Mouse (Mus musculus) embryonic facial prominence, embryonic 12.5 days (tissue): ENCODE measurements around the gene Pik3c2a. TPM values are rescaled to one million over a fixed set of nuclear protein-coding genes. Genes with fewer than 3 reads are reported as not detected.

ENCODE experiments used
- ATAC-seq: fragments of 200-750 bp; cut with Nextera tagmentation; 2 replicates; pipeline ENCODE4 v1.8.0; 2017; ENCODE audit not compliant: insufficient number of reproducible peaks, insufficient read depth, low FRiP score, low TSS enrichment
- H3K27ac ChIP-seq: fragments of 300-500 bp; sonication (generic); 2 replicates; pipeline ENCODE4 v1.5.1; 2016; ENCODE audit warnings: mild to moderate bottlenecking
- H3K27me3 ChIP-seq: fragments of 300-500 bp; sonication (generic); 2 replicates; pipeline ENCODE4 v1.6.1; 2016; ENCODE audit warnings: mild to moderate bottlenecking, moderate library complexity
- H3K36me3 ChIP-seq: fragments of 300-500 bp; sonication (generic); 2 replicates; pipeline ENCODE4 v1.6.1; 2016; ENCODE audit warnings: mild to moderate bottlenecking
- H3K4me1 ChIP-seq: fragments of 300-500 bp; sonication (generic); 2 replicates; pipeline ENCODE4 v1.6.1; 2016
- H3K4me2 ChIP-seq: fragments of 300-500 bp; sonication (generic); replicated peaks from 2 replicates; pipeline ENCODE4 v1.6.1; 2016; ENCODE audit warnings: mild to moderate bottlenecking, moderate library complexity
- H3K4me3 ChIP-seq: fragments of 300-500 bp; sonication (generic); 2 replicates; pipeline ENCODE4 v1.5.1; 2016; ENCODE audit warnings: mild to moderate bottlenecking
- H3K9ac ChIP-seq: fragments of 300-500 bp; sonication (generic); 2 replicates; pipeline ENCODE4 v1.6.1; 2016; ENCODE audit warnings: mild to moderate bottlenecking, moderate library complexity
- H3K9me3 ChIP-seq: fragments of 300-500 bp; sonication (generic); 2 replicates; pipeline ENCODE4 v1.6.1; 2016; ENCODE audit warnings: mild to moderate bottlenecking, moderate library complexity
- WGBS: fragments of 180-500 bp; shearing (Covaris S2); methylation state at CpG from one replicate; pipeline ENCODE4 v1.1.7; 2016; 5-methylcytosine and 5-hydroxymethylcytosine counted together
- polyA plus RNA-seq: library from polyadenylated mRNA; unstranded; fragments of >200 nt; fragmentation: Nextera tagmentation; extraction: Ambion mirVana; gene quantifications from 2 replicates; pipeline ENCODE4 v1.2.1, GENCODE M21; 2016

Gene Pik3c2a
- polyA plus RNA-seq, 1 experiment from 2014 or later: 35.4 TPM

DNA sequence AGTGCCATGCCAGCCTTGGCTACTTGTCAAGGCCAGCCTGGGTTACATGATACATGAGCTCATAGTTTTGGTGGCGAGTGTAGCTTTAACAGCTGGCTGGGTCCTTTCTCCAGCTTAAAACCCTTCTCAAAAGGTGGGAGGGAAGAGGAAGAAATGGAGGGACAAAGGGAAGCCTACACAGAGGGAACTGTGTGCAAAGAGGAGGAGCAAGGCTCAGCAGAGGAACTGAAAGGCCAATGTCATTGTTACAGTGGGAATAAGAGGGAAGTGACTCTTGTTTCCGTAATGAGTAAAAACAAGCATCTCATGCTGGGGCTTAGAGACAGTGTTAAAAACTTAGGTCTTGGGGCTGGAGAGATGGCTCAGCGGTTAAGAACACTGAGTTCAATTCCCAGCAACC lies 3.4 kb upstream of the Pik3c2a start:
- no peak overlapping the region for H3K27ac ChIP-seq
- H3K27me3 ChIP-seq: no peaks in the 10 kb centered on the region
- H3K36me3 ChIP-seq: no peaks in the 10 kb centered on the region
- WGBS: 80% methylated on average over 3 of the region's 3 CpGs
- no peak overlapping the region for H3K9ac ChIP-seq
- no peaks in the 10 kb centered on the region for H3K9me3 ChIP-seq
- H3K4me1 ChIP-seq: peaks cover 13% of the 10 kb centered on the region
- H3K4me2 ChIP-seq: no peak overlapping the region
- ATAC-seq: no peak
- no peak overlapping the region for H3K4me3 ChIP-seq

GRCm38 (mm10) chr7:116444326-116444809 lies 1.1 kb upstream of the Pik3c2a start:
- Histone ChIP-seq H3K4me2 (peak overlapping the region; percentile 85), H3K9ac (peak overlapping the region; percentile 93), H3K4me3 (peak overlapping the region; percentile 98), H3K36me3 (no peaks in the 10 kb centered on the region), H3K4me1 (peaks cover 13% of the 10 kb centered on the region), H3K27ac (peak overlapping the region; percentile 93; the same call in 1 of the 2 replicates), H3K9me3 (no peaks in the 10 kb centered on the region), H3K27me3 (no peaks in the 10 kb centered on the region)
- 11% methylated on average over 2 of the region's 2 CpGs for WGBS
- ATAC-seq: no peak

- under 1% methylated on average over 38 of the region's 38 CpGs for WGBS
- H3K4me2 ChIP-seq: peak overlapping the region; percentile 85
- no peaks in the 10 kb centered on the region for H3K36me3 ChIP-seq
- H3K9me3 ChIP-seq: no peaks in the 10 kb centered on the region
- no peaks in the 10 kb centered on the region for H3K27me3 ChIP-seq
- H3K4me3 ChIP-seq: peak overlapping the region; percentile 98
- H3K9ac ChIP-seq: peak overlapping the region; percentile 93
- peak overlapping the region; percentile 93 for H3K27ac ChIP-seq
- peaks cover 13% of the 10 kb centered on the region for H3K4me1 ChIP-seq
- ATAC-seq: peak; percentile 49
Measured at GRCm38 (mm10) chr7:116443697-116444325, 562 bp upstream of the Pik3c2a start.

DNA sequence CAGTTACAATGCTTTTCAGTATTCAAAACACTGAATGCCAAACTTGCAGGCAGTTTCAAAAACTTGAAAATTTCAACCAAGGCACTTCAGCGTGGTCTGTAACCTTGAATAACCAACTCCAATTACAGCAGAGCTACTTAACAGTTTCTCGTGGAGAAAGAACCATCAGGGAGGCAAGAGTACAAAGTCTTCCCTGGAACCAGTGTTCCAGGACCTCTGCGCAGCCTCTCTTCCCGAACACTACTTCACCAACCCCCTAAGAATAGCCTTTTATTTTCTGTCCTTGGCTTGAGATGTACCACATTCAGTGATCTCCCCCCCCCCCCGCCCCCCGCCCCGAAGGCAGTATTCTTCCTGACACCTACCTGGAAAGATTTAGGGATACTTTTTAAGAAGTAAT lies 1.0 kb downstream of the Pik3c2a start:
- Histone ChIP-seq H3K36me3 (peaks cover 3% of the 10 kb centered on the region; the same call in 1 of the 2 replicates), H3K4me1 (peaks cover 13% of the 10 kb centered on the region), H3K9ac (peak overlapping the region; percentile 93), H3K27me3 (no peaks in the 10 kb centered on the region), H3K4me2 (peak overlapping the region; percentile 74), H3K27ac (no peak overlapping the region), H3K4me3 (peak overlapping the region; percentile 98), H3K9me3 (no peaks in the 10 kb centered on the region)
- WGBS: 5% methylated on average over 7 of the region's 7 CpGs
- no peak for ATAC-seq

- H3K9me3 ChIP-seq: no peaks in the 10 kb centered on the region
- no peaks in the 10 kb centered on the region for H3K27me3 ChIP-seq
- no peak overlapping the region for H3K4me3 ChIP-seq
- no peak for ATAC-seq
- H3K27ac ChIP-seq: no peak overlapping the region
- H3K36me3 ChIP-seq: peaks cover 3% of the 10 kb centered on the region; the same call in 1 of the 2 replicates
- peaks cover 13% of the 10 kb centered on the region for H3K4me1 ChIP-seq
- WGBS: 86% methylated on average over 1 of the region's 1 CpGs
- H3K4me2 ChIP-seq: peak overlapping the region; percentile 74
- H3K9ac ChIP-seq: no peak overlapping the region
Measured at GRCm38 (mm10) chr7:116441346-116441745, 1.9 kb downstream of the Pik3c2a start.

- Histone ChIP-seq H3K9ac (no peak overlapping the region), H3K9me3 (no peaks in the 10 kb centered on the region), H3K4me3 (no peak overlapping the region), H3K4me2 (no peak overlapping the region), H3K27me3 (no peaks in the 10 kb centered on the region), H3K27ac (no peak overlapping the region), H3K36me3 (no peaks in the 10 kb centered on the region), H3K4me1 (no peaks in the 10 kb centered on the region)
- 91% methylated on average over 3 of the region's 3 CpGs for WGBS
- ATAC-seq: no peak
Measured at GRCm38 (mm10) chr7:116431661-116432060, 11.6 kb downstream of the Pik3c2a start.

DNA sequence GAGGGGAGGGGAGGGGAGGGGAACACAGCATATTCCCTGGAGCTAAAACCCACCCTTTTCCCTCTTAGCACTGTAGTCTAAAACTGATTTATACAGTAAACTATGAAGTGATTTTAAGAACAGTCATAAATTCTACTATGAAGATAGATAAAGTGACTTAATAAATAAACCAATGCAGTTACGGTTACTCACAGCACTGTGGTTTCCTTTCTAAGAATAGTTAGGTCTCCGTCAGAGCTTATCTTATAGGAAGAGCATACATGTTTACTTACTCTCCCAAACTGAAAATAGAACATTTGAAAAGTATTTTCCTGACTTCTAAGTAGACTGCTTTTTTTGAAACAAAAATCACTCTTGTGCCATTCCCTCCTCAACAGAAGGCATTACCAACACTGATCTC lies 12.3 kb downstream of the Pik3c2a start:
- Histone ChIP-seq H3K27ac (no peak overlapping the region), H3K4me1 (no peaks in the 10 kb centered on the region)
- WGBS: 85% methylated on average over 2 of the region's 2 CpGs

GRCm38 (mm10) chr7:116427206-116427605 lies 16.0 kb downstream of the Pik3c2a start:
- H3K27ac ChIP-seq: no peak overlapping the region
- H3K4me1 ChIP-seq: no peaks in the 10 kb centered on the region
- H3K9ac ChIP-seq: no peak overlapping the region
- no peaks in the 10 kb centered on the region for H3K9me3 ChIP-seq
- no peaks in the 10 kb centered on the region for H3K36me3 ChIP-seq
- no peaks in the 10 kb centered on the region for H3K27me3 ChIP-seq
- H3K4me2 ChIP-seq: no peak overlapping the region
- no peak overlapping the region for H3K4me3 ChIP-seq
- no peak for ATAC-seq

More for the DNA sequence above, 12.3 kb downstream of the Pik3c2a start:
- ATAC-seq: no peak
- Histone ChIP-seq H3K36me3 (no peaks in the 10 kb centered on the region), H3K4me2 (no peak overlapping the region), H3K9ac (no peak overlapping the region), H3K9me3 (no peaks in the 10 kb centered on the region), H3K27me3 (no peaks in the 10 kb centered on the region), H3K4me3 (no peak overlapping the region)

GRCm38 (mm10) chr7:116425771-116426170 lies 17.5 kb downstream of the Pik3c2a start:
- Histone ChIP-seq H3K27ac (no peak overlapping the region), H3K4me3 (no peak overlapping the region), H3K4me1 (no peaks in the 10 kb centered on the region), H3K36me3 (no peaks in the 10 kb centered on the region), H3K4me2 (no peak overlapping the region), H3K9ac (no peak overlapping the region), H3K9me3 (no peaks in the 10 kb centered on the region), H3K27me3 (no peaks in the 10 kb centered on the region)
- no peak for ATAC-seq
- WGBS: 91% methylated on average over 6 of the region's 6 CpGs

DNA sequence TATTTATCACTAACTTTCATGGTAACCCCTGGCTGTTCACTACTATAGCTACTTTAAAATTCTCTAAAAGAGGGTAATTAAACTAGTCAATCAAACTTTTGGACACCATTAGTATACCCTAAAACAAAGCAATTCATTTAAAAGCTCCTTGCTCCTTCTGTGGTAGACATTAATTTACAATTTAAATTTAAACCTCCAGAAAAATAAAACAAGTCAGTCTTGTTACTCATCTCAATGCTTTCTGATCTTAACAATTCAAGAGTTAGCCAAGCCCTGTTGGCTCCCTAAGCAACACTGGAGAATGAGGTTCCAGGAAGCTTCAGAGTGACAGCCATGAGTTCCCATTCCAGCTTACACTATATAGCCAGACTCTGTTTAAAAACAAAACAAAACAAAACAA lies 22.2 kb downstream of the Pik3c2a start:
- Histone ChIP-seq H3K9ac (no peak overlapping the region), H3K4me3 (no peak overlapping the region), H3K9me3 (no peaks in the 10 kb centered on the region), H3K4me2 (no peak overlapping the region), H3K27me3 (no peaks in the 10 kb centered on the region), H3K36me3 (peaks cover 12% of the 10 kb centered on the region), H3K4me1 (no peaks in the 10 kb centered on the region), H3K27ac (no peak overlapping the region)
- no peak for ATAC-seq

DNA sequence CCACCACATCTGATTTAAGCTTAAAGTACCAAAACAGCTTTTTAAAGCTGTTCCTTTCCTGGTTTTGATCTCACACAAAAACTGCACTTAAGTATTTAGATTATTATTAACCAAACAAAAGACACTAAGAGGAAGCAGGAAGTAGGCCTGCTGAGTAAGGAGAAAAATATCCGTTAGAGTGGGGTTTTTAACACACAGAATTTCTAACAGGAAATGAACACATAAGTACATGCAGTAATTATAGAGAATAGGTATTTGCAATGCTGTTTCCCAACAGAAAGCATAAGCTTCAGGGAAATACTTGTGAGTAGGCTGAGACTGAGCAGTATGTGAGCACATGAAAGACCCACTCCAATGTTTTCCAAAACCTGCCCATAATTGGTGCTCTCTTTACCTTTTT lies 33.8 kb downstream of the Pik3c2a start:
- Histone ChIP-seq H3K27me3 (no peaks in the 10 kb centered on the region), H3K9ac (no peak overlapping the region), H3K36me3 (no peaks in the 10 kb centered on the region), H3K27ac (no peak overlapping the region), H3K4me3 (no peak overlapping the region), H3K9me3 (no peaks in the 10 kb centered on the region), H3K4me2 (no peak overlapping the region), H3K4me1 (no peaks in the 10 kb centered on the region)
- WGBS: 41% methylated on average over 1 of the region's 1 CpGs
- ATAC-seq: no peak

- WGBS: 85% methylated on average over 3 of the region's 3 CpGs
- ATAC-seq: no peak
Measured at GRCm38 (mm10) chr7:116392329-116392728, 50.9 kb downstream of the Pik3c2a start.

More at GRCm38 (mm10) chr7:116392329-116392728, 50.9 kb downstream of the Pik3c2a start:
- Histone ChIP-seq H3K4me3 (no peak overlapping the region), H3K27ac (no peak overlapping the region), H3K9me3 (no peaks in the 10 kb centered on the region), H3K4me1 (no peaks in the 10 kb centered on the region), H3K9ac (no peak overlapping the region), H3K4me2 (no peak overlapping the region), H3K27me3 (no peaks in the 10 kb centered on the region), H3K36me3 (no peaks in the 10 kb centered on the region)
